Mouse (Mus musculus): ENCODE measurements around the gene Lsm12. TPM values are rescaled to one million over a fixed set of nuclear protein-coding genes. Genes with fewer than 3 reads are reported as not detected.

Lsm12 gene
- polyA plus RNA-seq, 1 experiment from 2014 or later, result 145 TPM

DNA sequence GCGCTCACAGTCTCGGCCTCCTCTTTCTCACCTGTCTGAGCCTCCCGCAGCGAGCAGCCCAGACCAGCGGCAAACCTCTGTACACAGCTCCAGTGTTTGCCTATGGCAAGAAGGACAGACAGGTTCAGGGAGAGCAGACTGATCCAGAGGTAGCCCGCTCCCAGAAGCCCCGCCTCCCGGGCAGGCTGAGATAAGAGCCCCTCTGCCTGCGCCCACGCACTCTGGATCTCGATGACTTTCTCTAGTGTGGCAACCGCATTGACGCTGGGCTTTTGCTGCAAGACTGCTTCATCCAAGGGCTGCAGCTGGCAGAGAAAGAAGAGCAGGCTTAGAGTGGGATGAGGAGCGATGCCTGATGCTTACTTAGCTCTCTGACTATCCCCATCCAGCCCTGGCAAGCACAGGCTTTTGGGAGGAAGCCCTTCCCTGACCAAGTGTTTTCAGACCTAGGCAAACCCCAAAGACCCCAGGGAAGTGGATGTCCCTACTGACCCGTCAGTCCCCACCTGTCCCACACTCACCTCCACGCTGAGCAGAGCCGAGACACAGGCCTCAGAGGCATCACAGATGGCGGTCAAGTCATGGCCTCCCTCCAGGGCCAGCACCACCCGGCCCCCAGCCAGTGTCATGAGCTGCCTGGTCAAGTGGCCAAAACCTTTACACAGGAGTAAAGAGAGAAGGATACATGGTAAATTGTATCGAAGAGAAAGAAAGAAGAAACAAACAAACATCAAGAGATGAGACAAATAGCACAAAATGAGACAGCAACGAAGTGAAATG lies 11.1 kb upstream of the Lsm12 start:
- Histone ChIP-seq H3K9ac (no peak overlapping the region), H3K9me3 (no peaks in the 10 kb centered on the region), H3K27me3 (no peaks in the 10 kb centered on the region), H3K4me1 (peaks cover 3% of the 10 kb centered on the region), H3K27ac (no peak overlapping the region), H3K4me3 (no peak overlapping the region), H3K36me3 (peaks cover 88% of the 10 kb centered on the region), H3K4me2 (replicated peaks) (no peak overlapping the region)
- 87% methylated on average over 21 of the region's 21 CpGs for WGBS
- no peak for ATAC-seq (ENCODE audit: low FRiP score, low read depth)

GRCm38 (mm10) chr11:102193657-102194440 lies 8.8 kb upstream of the Lsm12 start:
- H3K9me3 ChIP-seq, result no peaks in the 10 kb centered on the region
- H3K9ac ChIP-seq, result no peak overlapping the region
- 81% methylated on average over 9 of the region's 9 CpGs for WGBS
- no peak overlapping the region for H3K27ac ChIP-seq
- H3K4me2 ChIP-seq (replicated peaks), result no peak overlapping the region
- H3K36me3 ChIP-seq, result peaks cover 65% of the 10 kb centered on the region
- no peaks in the 10 kb centered on the region for H3K27me3 ChIP-seq
- peaks cover 19% of the 10 kb centered on the region for H3K4me1 ChIP-seq
- no peak for ATAC-seq (ENCODE audit: low FRiP score, low read depth)
- no peak overlapping the region for H3K4me3 ChIP-seq

DNA sequence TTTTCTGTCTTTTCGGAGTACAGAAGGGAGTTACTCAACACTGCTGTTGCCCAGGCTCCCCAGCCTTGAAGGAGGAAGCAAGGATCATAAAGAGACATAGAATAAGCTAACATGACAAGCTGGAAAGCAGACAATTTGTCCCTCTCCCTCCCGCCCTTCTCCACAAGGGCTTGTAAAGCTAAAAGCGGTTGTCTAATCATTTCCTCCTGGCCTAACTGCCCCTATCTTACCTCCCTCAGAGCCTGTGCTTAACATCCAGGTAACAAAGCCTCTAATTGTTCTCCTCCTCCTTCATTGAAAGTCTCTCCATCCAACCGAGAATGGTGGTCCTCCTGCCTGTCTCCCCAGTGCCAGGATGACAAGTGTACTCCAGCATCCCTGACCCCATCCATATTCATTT lies 5.8 kb upstream of the Lsm12 start:
- WGBS, result 30% methylated on average over 4 of the region's 4 CpGs
- Histone ChIP-seq H3K9me3 (no peaks in the 10 kb centered on the region), H3K36me3 (peaks cover 35% of the 10 kb centered on the region), H3K27ac (peak overlapping the region; percentile 33; the same call in 1 of the 2 replicates), H3K4me3 (peak overlapping the region; percentile 70), H3K27me3 (no peaks in the 10 kb centered on the region), H3K9ac (peak overlapping the region; percentile 57), H3K4me1 (peaks cover 19% of the 10 kb centered on the region), H3K4me2 (replicated peaks) (peak overlapping the region; percentile 91)
- no peak for ATAC-seq (ENCODE audit: low FRiP score, low read depth)

DNA sequence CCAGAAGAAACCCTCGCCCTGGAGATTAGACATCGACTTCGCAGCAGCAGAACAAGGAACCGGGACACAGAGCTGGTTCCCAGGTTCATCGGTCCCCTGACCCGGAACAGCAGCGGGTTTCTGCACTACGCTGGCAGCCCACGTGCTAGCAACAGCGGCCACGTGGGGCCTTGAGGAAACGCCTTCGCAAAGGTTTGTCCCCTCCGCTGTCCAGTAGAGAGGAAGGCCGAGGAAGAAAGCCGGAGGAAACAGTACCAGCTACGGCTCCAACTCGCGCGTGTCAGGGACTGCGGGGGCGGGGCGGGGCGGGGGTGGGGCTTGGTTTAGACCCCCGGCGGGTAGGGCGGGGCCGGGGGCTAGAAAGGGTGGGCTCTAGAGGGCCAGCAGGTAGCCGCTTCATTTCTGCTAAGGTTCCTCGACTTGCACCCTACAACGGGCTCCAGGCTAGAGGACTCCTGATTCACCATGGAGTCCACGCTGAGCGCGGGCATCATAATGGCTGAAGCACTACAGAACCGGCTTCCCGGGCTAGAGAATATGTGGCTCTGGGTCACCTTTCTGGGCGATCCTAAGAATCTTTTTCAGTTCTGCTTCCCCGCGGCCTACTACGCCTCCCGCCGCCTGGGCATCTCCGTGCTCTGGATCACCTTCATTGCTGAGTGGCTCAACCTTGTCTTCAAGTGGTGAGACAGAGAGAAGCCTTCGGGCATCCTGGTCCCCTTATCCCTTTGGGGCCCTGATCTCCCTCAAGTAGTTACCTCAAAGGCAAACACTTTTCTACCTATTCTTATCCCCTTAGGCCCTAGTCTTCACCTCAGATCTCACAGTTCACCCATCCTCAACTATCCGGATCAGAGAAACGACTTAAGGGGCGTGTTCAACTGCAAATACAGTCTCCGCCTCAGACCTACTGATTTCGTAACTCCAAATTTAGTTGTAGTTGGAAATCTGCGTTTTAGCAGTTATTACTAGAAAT lies 4.7 kb upstream of the Lsm12 start, which contains the start of gene G6pc3:
TSS of gene G6pc3 (plus strand) at position 160 of the 976 bp plus-strand sequence.
- Histone ChIP-seq H3K27ac (peak within 1 kb of the TSS; percentile 69), H3K9me3 (no peaks in the 10 kb centered on the region), H3K36me3 (peaks cover 24% of the 10 kb centered on the region), H3K4me2 (replicated peaks) (peak within 1 kb of the TSS; percentile 91), H3K27me3 (no peaks in the 10 kb centered on the region), H3K4me3 (peak within 1 kb of the TSS; percentile 70), H3K4me1 (peaks cover 19% of the 10 kb centered on the region), H3K9ac (peak within 1 kb of the TSS; percentile 79)
- 2% methylated on average over 50 of the region's 50 CpGs for WGBS
- ATAC-seq (ENCODE audit: low FRiP score, low read depth), result peak; percentile 89

DNA sequence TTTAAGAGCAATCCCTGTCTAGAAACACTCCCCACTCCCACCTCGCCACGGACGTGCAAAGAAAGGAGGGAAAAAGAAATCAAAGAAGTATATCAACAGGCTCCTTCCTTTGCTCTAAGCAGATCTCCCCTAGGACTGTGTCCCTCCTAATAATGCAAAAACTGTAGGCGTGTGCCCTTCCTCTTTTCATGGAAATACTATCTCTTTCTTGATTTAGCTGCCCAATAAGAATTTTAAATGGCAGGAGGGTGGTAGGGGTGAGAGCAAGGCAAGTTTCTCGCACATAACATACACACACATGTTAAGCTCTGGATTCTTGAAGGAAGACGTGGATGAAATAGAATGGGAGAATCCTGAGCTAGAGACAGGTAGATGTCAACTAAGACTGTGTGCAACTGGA lies 3.9 kb upstream of the Lsm12 start:
- 69% methylated on average over 6 of the region's 6 CpGs for WGBS

DNA sequence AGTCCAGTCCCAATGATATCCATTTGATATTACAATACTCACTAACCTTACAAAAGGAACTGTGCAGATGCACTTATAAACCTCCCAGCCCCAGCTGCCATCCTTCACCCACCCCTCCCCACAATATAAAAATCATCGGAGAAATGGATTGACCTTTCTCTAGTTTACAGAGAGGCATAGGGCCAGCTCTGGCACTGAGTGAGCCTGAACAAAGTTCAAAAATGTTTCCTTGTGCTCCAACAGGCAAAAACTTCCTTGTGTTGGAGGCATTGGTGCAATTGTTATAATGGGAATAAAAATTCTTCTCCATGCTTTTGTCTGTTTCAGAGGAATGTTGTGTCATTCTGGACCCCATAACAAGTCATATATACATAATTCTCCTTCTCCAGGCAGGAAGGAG lies 1.1 kb upstream of the Lsm12 start:
- Histone ChIP-seq H3K27me3 (no peaks in the 10 kb centered on the region), H3K4me3 (no peak overlapping the region), H3K9me3 (no peaks in the 10 kb centered on the region), H3K4me1 (peaks cover 31% of the 10 kb centered on the region), H3K4me2 (replicated peaks) (no peak overlapping the region), H3K36me3 (peaks cover 15% of the 10 kb centered on the region), H3K9ac (no peak overlapping the region), H3K27ac (no peak overlapping the region)
- no peak for ATAC-seq (ENCODE audit: low FRiP score, low read depth)
- WGBS, result 81% methylated on average over 1 of the region's 1 CpGs

More for the DNA sequence above, 3.9 kb upstream of the Lsm12 start:
- H3K27ac ChIP-seq, result no peak overlapping the region
- H3K9me3 ChIP-seq, result no peaks in the 10 kb centered on the region
- peaks cover 22% of the 10 kb centered on the region for H3K4me1 ChIP-seq
- H3K4me2 ChIP-seq (replicated peaks), result peak overlapping the region; percentile 91
- no peak for ATAC-seq (ENCODE audit: low FRiP score, low read depth)
- peaks cover 16% of the 10 kb centered on the region for H3K36me3 ChIP-seq
- H3K9ac ChIP-seq, result peak overlapping the region; percentile 79; the same call in 1 of the 2 replicates
- peak overlapping the region; percentile 70 for H3K4me3 ChIP-seq
- H3K27me3 ChIP-seq, result no peaks in the 10 kb centered on the region

GRCm38 (mm10) chr11:102185677-102186076 lies 581 bp upstream of the Lsm12 start:
- Histone ChIP-seq H3K27me3 (no peaks in the 10 kb centered on the region), H3K27ac (no peak overlapping the region; the same call in 1 of the 2 replicates), H3K9me3 (no peaks in the 10 kb centered on the region), H3K9ac (no peak overlapping the region), H3K4me1 (peaks cover 25% of the 10 kb centered on the region), H3K4me3 (peak overlapping the region; percentile 92), H3K4me2 (replicated peaks) (peak overlapping the region; percentile 76), H3K36me3 (peaks cover 21% of the 10 kb centered on the region)
- 42% methylated on average over 3 of the region's 3 CpGs for WGBS
- no peak for ATAC-seq (ENCODE audit: low FRiP score, low read depth)

GRCm38 (mm10) chr11:102184253-102184645 lies 847 bp downstream of the Lsm12 start:
- Histone ChIP-seq H3K4me2 (replicated peaks) (peak overlapping the region; percentile 76), H3K4me3 (peak overlapping the region; percentile 92), H3K9me3 (no peaks in the 10 kb centered on the region), H3K4me1 (peaks cover 25% of the 10 kb centered on the region), H3K27me3 (no peaks in the 10 kb centered on the region), H3K27ac (peak overlapping the region; percentile 93), H3K9ac (peak overlapping the region; percentile 91), H3K36me3 (peaks cover 34% of the 10 kb centered on the region)
- WGBS, result 3% methylated on average over 7 of the region's 7 CpGs
- ATAC-seq (ENCODE audit: low FRiP score, low read depth), result no peak

- Histone ChIP-seq H3K4me1 (peaks cover 23% of the 10 kb centered on the region), H3K4me3 (no peak overlapping the region), H3K36me3 (peaks cover 70% of the 10 kb centered on the region), H3K27ac (no peak overlapping the region), H3K9ac (no peak overlapping the region), H3K9me3 (no peaks in the 10 kb centered on the region), H3K4me2 (replicated peaks) (no peak overlapping the region), H3K27me3 (no peaks in the 10 kb centered on the region)
- ATAC-seq (ENCODE audit: low FRiP score, low read depth), result no peak
Measured at GRCm38 (mm10) chr11:102179836-102180235, 5.3 kb downstream of the Lsm12 start.

DNA sequence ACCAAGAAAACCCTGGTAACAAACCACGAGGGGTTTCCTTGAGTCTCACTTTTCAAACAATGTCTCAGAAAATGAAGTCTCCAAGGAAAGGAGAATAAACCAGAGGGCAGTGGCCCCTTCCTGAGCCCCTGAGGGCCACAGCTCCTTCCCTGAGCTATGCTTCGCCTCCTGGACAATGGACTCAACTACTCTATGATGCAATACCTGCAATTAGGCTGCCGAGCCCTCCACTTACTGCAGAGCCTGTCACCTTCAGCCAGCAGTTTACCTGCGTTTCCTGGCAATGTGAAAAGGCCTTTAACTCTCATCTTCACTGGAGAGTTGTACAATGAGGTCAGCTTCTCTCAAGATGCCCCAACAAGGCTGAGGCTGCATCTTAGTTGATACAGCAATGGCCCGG lies 16.4 kb downstream of the Lsm12 start:
- Histone ChIP-seq H3K4me1 (no peaks in the 10 kb centered on the region), H3K9ac (no peak overlapping the region), H3K27me3 (no peaks in the 10 kb centered on the region), H3K4me3 (no peak overlapping the region), H3K36me3 (peaks cover 70% of the 10 kb centered on the region), H3K27ac (no peak overlapping the region), H3K4me2 (replicated peaks) (no peak overlapping the region), H3K9me3 (no peaks in the 10 kb centered on the region)
- ATAC-seq (ENCODE audit: low FRiP score, low read depth), result no peak
- WGBS, result 92% methylated on average over 5 of the region's 5 CpGs

DNA sequence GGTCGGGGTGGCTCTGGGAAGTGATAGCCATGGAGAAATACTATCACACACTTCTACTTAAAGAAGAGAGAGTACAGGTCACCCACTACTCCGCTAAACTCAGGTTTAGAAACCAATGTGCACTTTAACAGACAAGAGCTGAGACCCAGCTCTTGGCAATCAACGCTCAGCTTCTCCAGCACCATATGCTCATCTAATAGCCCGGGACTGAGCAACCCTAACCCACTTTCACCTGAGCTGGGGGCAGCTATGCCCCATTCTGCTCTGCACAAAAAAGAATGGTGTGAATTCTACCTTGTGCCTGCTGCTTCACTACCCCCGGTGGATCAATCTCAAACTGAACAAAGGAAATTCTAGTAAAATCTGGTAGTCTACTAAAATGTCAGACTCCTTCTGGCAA lies 17.6 kb downstream of the Lsm12 start:
- Histone ChIP-seq H3K27me3 (no peaks in the 10 kb centered on the region), H3K27ac (no peak overlapping the region), H3K9me3 (no peaks in the 10 kb centered on the region), H3K36me3 (peaks cover 78% of the 10 kb centered on the region), H3K4me1 (no peaks in the 10 kb centered on the region), H3K4me2 (replicated peaks) (no peak overlapping the region), H3K4me3 (no peak overlapping the region), H3K9ac (no peak overlapping the region)
- no peak for ATAC-seq (ENCODE audit: low FRiP score, low read depth)
- WGBS, result 87% methylated on average over 5 of the region's 5 CpGs

Data from limb, embryonic 13.5 days (tissue).